Mouse (Mus musculus) neural tube, postnatal 0 days (tissue): ENCODE measurements around the gene Tdrd1. TPM values are rescaled to one million over a fixed set of nuclear protein-coding genes. Genes with fewer than 3 reads are reported as not detected.

ENCODE experiments used
- polyA plus RNA-seq: library from polyadenylated mRNA; unstranded; fragments of >200 nt; fragmentation: Nextera tagmentation; extraction: Ambion mirVana; gene quantifications from 2 replicates; pipeline ENCODE4 v1.2.1, GENCODE M21; 2015

The Tdrd1 gene
- 0.65 and 0.74 TPM in 2 replicates for polyA plus RNA-seq

GRCm38 (mm10) chr19:56826047-56826631, at the start of gene Tdrd1:
Tdrd1 (plus strand) TSS chr19:56826209.

DNA sequence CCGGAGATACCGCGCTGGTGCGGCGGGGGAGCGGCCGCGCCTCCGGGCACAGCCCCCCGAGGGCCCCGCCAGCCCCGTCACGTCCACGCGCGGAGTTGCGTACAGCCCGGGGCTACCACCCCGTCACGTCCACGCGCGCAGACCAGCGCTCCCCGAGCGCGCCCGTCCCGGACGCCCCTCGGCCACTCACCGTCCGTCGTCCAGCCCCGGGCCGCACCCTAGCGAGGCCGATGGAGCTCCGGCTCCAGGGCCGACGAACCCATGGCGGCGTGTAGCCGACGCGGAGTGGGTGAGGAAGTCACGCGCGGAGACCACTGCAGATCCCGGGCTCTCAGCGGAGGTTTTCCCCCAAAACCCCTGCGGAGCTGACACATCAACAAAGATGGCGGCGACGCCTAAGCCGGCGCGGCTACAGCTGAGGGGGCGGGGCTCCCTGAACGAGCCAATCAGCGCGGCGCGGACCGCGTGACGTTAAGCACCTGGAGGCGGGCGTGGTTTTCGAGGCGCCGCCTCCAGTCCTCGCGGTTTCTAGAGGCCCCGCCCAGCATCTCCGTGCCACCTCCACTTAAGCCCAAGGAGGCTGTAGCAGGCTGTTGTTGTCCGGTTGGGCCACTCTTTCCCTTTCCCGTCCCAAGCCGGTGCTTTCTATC, 4.1 kb upstream of the Tdrd1 start, which contains the start of gene Ccdc186:
TSS of gene Ccdc186 (minus strand) at position 393 of the 650 bp plus-strand sequence.

DNA sequence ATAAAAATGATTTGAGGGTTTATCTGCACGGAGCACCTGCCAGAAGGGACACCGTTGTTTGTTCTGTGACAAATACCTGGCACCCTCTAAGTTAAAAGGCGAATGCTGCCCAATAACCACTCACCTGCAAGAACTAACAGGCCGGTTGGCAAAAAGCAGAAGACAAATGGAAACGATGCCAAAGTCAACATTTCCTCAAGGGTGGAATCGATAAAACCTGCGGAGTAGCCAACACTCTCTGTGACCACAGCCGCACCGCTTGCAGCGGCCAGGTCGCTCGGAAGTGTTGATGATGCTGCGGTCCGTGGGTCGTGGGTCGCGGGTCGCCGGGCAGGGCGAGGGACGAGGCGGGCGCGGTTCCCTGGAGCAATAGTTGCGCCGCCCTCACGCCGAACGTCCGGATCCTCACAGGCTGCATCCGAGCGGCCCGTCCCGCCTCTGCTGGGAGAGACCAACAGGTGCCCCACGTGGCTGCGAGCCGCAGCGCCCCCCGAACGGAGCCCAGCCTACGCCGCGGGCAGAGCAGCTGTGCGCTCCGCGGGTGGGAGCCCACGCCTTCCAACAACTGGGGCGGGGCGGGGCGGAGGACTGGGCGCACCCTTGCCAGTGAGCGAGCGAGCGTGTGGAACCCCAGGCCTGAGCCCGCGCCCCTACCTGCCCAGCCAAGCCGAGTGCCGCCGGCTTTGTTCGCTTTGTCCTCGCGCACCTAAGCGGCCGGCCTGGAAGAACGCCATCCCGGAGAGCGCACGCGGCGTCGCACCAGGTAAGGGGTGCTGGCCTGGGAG, 48.0 kb downstream of the Tdrd1 start, which contains the start of gene Vwa2:
TSS of gene Vwa2 (plus strand) at position 434 of the 785 bp plus-strand sequence.

Other genes starting within 250 kb of the Tdrd1 start
- gene Adrb1, start 104.0 kb upstream of the Tdrd1 start, polyA plus RNA-seq = 2.6 and 2.8 TPM in 2 replicates
- 21.1 and 23.4 TPM in 2 replicates for gene Ccdc186, start 4.0 kb upstream of the Tdrd1 start, polyA plus RNA-seq
- 0.15 and 0.32 TPM in 2 replicates for gene Vwa2, start 48.0 kb downstream of the Tdrd1 start, polyA plus RNA-seq
- gene Afap1l2, start 182.0 kb downstream of the Tdrd1 start, polyA plus RNA-seq = 16.6 and 17.8 TPM in 2 replicates